Mouse (Mus musculus) ZHBTc4 (cell line): Measurements from ENCODE around the gene Pecr.
"Not testable (repeated sequence)": the region's sequence is repeated elsewhere in the genome, so short reads cannot be mapped to it uniquely, and the experiment has no call there.

Source experiments
- DNase-seq: peaks from one replicate; pipeline ENCODE4 v3.0.0-alpha.2; 2011; ENCODE audit warnings: low read depth, low spot score

The Pecr gene

GRCm38 (mm10) chr1:72237007-72237775, 46.9 kb downstream of the Pecr start:
- peak; percentile 61 for DNase-seq

- DNase-seq: peak; percentile 95
Observed at GRCm38 (mm10) chr1:72236363-72237006, 47.6 kb downstream of the Pecr start.

DNA sequence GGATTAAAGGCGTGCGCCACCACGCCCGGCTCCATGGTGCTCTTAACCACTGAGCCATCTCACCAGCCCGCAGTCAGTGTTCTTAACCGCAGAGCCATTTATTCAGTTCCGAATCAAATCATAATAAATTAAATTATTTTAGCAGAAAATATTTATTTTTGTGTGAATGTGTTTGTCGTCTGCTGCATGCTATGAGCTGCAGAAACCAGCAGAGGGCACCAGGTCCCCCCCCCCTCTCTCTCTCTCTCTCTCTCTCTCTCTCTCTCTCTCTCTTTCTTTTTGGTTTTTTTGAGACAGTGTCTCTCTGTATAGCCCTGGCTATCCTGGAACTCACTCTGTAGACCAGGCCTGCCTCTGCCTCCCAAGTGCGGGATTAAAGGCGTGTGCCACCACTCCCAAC, 51.5 kb downstream of the Pecr start:
- not testable (repeated sequence) for DNase-seq

- DNase-seq: peak; percentile 95
Observed at GRCm38 (mm10) chr1:72228974-72229373, 55.1 kb downstream of the Pecr start.

- no peak for DNase-seq
Observed at GRCm38 (mm10) chr1:72227546-72227945, 56.6 kb downstream of the Pecr start.

GRCm38 (mm10) chr1:72226887-72227481, 57.1 kb downstream of the Pecr start:
- DNase-seq: peak; percentile 61

- DNase-seq: peak; percentile 92
Observed at GRCm38 (mm10) chr1:72226172-72226886, 57.8 kb downstream of the Pecr start.

DNA sequence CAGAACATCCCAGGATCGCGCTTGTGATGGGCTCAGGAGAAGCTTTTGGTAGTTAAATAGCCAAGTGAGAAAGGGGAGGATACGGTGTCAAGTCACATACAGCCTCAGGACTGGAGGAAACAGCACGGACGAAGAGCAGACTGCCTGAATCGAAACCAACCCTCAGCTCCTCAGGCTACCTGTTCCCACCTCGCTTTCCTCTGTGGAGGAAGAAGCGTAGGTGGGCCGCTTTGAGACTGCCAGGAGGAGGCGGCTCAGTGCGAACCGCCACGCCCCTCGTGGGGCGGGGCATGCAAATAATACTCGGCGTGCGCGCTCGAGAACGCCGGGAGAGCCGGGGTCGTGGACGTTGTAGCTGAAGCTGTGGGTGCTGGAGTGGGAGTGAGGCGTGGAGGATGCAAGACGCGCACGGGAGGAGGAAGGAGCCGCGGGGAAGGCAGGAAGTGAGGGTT, 58.4 kb downstream of the Pecr start:
- peak; percentile 97 for DNase-seq

DNA sequence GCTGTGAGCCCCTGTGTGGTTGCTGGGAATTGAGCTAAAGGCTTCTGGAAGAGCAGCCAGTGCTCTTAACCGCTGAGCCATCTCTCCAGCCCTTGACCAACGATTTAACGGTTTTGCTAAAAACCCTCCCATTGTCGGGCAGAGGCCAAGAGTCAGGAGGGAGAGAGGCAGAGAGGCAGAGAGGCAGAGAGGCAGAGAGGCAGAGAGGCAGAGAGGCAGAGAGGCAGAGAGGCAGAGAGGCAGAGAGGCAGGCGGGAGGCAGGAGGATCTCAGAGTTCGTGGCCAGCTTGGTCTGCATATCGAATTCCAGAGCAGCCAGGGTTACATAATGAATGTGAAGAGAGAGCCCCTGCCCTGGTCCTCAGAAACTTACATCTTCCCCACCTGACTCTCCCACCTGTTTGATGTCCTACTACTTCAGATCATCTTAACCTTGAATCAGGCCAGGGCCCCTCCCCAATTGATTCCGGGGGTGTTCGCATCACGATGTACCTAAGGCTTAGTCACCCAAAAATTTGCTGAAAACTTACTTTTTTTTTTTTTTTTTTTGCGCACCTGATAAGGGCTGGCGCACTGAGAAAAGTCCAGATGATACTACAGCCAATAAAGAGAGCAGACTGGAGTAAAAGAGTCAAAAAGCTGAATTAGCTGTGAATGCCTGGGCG, 58.9 kb downstream of the Pecr start:
- no peak for DNase-seq

- DNase-seq: peak; percentile 65
Observed at GRCm38 (mm10) chr1:72220008-72220407, 64.1 kb downstream of the Pecr start.

- DNase-seq: no peak
Observed at GRCm38 (mm10) chr1:72219116-72219515, 65.0 kb downstream of the Pecr start.

DNA sequence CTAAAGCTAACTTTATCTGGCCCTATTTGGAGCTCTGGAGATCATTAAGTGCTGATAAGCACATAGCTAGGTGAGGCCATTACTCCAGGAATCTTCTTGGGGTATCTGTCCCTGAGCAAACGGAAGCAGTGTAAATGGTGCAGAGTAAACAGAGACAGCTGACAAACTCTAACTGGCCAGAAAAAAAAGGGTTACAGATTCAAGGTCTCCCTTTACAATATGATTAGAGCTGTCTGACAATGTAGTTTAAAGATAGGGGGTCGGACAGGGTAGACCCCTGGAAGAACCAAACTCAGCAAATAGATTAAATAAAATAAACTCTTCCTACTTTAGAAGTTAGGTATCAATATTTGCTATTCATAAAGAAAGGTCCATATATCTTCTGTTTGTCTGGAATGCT, 65.5 kb downstream of the Pecr start:
- no peak for DNase-seq

DNA sequence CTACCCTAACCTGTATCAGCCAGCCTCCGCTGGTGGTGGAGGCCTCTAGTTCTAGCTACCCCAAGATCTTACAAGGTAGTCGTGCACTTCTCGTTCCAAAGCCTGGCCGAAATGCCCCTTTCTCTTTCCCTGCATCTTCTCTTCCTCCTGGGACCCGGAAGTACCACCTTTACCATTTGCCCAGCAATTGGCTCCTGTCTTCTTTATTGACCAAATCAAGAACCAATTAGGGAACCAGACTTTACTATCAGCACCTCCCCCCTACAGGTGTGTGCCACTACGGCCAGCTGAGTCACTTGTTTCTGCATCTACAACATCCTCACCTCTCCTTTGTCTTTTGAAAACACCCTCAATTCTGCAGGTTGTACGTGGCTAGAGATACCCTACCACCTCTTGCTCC, 67.4 kb downstream of the Pecr start:
- peak; percentile 72 for DNase-seq

DNA sequence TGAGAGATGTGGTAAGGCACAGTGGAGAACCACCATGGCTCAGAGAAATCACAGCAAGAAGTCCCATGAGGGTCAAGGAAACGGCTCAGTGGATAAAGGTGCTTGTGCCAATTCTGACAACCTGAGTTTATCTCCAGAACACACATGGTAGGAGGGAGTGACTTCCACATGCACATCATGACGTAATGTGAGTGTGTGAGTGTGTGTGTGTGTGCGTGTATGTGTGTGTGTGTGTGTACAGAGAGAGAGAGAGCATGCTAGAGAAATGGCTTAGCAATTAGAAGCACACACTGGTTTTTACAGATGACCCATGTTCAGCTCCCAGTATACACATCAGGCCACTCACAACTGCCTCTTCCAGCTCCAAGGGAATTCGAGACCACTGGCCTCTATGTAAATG, 68.9 kb downstream of the Pecr start:
- no peak for DNase-seq

DNA sequence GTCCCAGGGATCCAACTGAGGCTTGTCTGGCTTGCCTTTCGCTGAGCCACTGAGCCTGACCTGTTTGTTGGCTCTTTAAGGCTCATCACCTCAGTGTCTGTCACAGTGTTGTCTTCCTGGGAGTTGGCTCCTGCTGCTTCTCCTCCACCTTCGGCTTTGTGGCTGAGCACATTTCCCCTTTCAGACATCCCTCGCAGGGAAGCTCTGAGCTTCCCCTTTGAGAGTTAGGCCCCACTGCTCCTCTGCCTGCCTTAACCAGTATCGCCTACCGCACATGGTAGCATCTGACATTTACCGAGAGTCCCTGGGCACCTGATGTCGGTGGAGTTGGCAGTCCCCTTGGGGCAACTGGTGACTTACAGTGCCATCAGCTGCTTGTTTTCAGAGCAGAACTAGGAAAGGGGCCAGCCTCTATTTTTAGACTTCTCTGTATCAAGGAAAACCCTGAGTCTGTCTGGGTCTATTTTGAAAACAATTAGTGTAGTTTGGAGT, 69.6 kb downstream of the Pecr start:
- DNase-seq: peak; percentile 63

- DNase-seq: peak; percentile 84
Observed at GRCm38 (mm10) chr1:72213954-72214353, 70.2 kb downstream of the Pecr start.

DNA sequence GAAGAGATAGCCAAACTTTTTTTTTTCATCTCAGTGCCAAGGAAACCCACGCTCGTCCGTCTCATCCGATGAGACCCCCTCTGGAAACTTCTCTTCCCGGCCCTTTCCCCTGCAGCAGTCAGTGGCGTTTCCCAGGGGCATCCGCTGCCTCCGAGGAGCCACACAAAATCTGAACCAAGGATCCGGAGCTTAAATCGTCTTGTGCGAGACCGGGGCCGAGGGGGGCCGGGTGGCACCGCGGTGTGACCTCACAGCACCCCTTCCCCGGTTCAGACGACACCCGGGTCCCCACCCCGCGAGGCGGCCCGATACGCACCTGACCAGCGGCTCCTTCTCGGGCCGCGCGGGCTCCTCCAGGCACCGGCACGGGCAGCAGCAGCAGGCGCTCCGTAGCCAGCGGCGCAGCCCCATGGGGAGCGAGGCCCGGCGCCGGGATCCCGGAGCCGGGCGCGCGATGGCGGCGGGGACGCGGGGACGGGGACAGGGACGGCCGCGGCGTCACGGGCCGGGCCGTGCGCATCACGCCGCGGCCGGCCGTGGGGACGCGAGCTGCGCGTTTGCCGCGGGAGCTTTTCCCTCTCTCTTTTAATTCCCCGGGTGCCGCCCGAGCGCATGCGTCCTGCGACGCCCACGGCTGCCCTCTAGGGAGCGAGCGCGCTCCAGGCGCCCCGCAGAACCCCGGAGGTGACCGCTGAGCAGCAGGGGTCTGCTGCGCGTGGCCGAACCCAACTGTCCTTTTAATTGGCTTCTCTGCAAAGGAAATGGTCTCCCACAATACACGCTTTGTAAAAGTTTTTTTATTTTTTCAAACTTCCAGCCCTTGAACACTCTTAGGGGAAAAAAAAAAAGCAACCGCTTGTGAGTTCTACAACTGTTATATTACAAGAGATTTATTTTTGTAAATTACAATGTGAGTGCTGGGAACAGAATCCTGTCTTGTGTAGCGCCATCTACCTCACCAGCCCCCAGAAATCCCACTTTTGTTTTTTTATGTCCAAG, 72.1 kb downstream of the Pecr start, which contains the start of gene Mreg:
Gene Mreg (minus strand): TSS at position 607 of the 999 bp plus-strand sequence.
- peak; percentile 90 for DNase-seq

DNA sequence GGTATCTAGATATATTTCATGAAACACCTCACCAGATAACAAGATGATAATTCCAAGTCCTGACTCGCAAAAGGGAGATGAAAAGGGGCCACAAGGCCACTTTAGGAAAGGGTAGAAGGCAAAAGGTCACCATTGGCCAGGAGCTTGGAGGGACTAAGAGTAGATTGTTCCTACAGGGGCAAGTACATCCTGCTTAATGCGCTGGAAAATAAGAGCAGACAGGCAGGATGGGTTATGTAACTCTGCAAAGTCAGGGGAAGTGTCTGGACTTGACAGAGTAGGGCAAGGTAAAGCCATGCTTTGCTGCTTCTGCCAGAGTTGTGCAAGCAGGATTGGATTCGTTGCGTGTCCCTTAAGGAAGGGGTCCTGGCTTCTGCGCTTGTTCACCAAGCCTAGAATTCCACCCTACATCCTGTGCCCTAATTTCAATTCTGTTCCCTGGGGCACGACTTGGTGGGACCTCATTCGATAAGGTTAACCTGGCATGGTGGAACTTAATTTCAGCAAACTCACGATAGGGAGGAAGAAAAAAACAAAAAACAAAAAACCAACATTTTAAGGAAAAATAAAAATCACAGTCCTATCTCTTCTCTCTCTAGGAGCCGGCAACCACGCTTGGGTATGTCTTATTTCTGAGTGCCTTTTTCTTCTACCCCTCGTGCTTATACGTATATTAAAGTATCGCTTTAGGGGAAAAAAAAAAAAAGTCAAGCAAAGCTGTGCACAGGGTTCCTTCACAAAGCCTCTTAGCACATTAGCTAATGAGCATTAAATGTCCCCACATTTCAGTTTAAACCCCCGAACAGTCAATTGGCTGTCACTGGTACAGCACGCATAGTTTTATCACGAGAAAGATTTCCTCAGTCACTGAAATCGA, 73.1 kb downstream of the Pecr start:
- no peak for DNase-seq
